Mouse (Mus musculus) erythroblast, adult 5-6 weeks (primary cell): ENCODE data around the gene Gpr83. TPM values are rescaled to one million over a fixed set of nuclear protein-coding genes. Genes with fewer than 3 reads are reported as not detected.

Experiments
- ATAC-seq: replicated peaks from 2 replicates; pipeline ENCODE4 v1.8.0; 2016; ENCODE audit warnings: moderate number of reproducible peaks, mild to moderate bottlenecking, moderate TSS enrichment, inconsistent platforms; ENCODE audit not compliant: poor library complexity, low FRiP score, severe bottlenecking
- total RNA-seq, 2 experiments: library from RNA; stranded (forward) in 1 of 2; stranded (reverse) in 1 of 2; fragments of 150-400 nt in 1 of 2; fragments of 200-764, 138-1000 nt in 1 of 2; gene quantifications; 2 replicates each; pipeline versions ENCODE4 v1.2.3 to v1.2.4; 2015 to 2017; ENCODE audit warnings: low replicate concordance in 2 of 2

Gene Gpr83
- not detected in 2 replicates for total RNA-seq (2015; ENCODE audit: low replicate concordance)
- 0.28 TPM in 1 of 2 replicates, not detected in the other for total RNA-seq (2017; ENCODE audit: low replicate concordance)

- no peak for ATAC-seq
Measured at GRCm38 (mm10) chr9:14859868-14860639, at the start of gene Gpr83. TSS of gene Gpr83 (plus strand) at chr9:14860210.

GRCm38 (mm10) chr9:14821396-14821795, 38.6 kb upstream of the Gpr83 start:
- ATAC-seq = no peak

- no peak for ATAC-seq
Measured at GRCm38 (mm10) chr9:14824840-14825239, 35.2 kb upstream of the Gpr83 start.

DNA sequence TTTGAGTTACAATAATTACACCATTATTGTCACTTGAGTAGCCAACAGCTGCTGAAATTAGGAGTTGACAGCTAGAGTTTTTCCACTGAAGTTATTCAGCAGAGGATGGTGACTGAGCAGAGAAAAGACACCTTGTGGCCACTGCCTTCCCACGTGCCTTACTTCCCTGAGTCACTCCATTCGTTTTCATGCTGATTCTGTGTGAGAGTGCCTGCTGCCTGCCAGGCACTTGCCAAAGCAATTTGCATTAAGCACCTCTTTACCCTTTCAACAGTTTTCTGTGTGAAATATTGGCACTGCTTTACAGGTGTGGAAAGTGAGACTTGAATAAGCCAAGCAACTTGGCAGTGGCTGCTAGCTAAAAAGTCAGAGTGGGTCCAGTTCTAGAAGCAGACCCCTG, 32.1 kb upstream of the Gpr83 start:
- ATAC-seq = no peak

DNA sequence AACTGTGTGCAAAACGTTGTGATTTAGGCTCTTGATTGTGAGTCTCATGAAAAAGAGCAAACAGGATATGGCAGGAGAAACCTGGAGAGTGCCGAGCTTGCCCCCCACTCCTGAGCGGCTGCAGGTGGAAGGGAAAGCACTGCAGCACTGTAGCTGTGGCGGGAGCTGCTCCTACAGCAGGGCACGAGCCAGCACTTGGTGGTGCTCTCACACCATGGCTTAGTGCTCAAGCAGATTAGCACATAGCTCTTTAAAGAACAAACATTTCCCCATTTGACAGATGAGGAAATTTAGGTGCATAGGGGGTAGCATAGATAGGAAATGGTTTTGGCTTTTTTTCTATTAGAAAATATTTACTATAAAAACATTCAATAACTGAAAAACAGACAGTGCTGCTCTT, 28.0 kb upstream of the Gpr83 start:
- no peak for ATAC-seq

DNA sequence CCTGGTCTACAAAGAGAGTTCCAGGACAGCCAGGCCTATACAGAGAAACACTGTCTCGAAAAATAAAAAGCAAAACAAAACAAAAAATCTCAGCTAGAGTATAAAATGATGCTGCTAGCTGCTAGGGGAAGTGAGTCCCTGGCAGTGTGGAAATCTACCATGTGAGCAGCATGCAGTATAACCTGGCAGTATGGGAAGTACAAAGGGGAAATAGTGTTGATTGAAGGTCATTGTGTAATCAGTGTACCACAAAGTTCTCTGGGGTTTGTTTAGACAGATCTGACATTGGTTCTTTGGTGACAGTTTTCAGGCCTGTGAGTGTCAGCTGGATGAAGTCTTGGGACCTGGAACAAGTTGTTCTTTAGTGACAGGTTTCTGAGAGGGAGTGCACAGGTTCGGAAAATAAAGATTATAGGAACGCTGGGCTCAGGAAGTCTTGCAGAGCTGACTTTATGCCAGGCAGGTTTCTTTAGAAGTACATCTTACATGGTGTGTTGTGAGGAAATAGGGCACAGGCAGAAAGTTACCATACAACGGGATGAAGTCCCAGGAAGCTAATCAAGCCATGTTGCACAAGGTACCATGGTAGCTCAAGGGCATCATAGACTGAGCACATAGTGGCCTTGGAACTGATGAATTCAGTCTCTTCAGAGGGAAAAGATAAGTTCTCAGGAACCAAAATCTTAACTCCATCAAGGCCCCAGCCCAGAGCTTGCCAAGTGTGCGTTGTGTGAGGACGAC, 24.5 kb upstream of the Gpr83 start:
- no peak for ATAC-seq

GRCm38 (mm10) chr9:14839527-14839926, 20.5 kb upstream of the Gpr83 start:
- no peak for ATAC-seq

- no peak for ATAC-seq
Measured at GRCm38 (mm10) chr9:14839970-14840369, 20.0 kb upstream of the Gpr83 start.

DNA sequence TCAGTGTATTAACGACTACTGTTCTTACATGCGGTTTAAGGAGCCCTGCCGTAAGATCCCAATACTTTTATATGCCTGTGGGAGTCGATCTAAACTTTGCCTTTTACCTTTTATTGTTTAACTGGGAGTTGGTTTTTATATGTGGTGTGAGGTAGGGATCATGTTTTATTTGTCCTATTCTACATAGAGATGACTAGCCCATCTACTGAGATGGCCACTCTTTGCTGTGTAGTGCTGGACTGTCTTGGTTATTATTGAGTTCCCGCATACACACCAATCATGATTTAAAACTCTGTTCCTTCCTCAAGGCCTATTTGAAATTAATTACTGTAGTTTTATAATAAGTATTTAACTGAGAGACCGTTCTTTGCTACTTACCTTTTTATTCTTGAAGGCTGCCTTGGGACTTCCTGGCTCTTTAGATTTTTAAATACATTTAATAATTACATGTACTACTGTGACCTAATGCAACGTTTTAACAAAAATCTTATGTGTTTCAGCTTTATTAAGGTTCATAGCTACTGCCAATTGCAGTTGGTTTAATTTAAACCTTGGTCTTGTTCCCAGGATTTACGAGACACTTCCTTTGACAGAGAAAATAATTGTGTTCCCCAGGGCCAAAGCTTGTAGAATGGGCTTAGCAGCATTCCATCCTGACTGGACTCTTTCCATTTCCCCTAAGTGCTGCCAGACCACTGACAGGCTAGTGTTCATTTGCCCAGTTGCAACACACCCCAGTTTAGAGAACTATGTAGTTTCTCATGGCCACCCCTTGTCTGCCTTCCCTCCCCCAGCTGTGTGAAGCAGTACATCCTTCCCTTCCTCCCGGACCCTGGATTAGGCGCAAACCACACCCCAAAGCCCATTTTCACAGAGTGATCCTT, 17.9 kb upstream of the Gpr83 start:
- no peak for ATAC-seq

DNA sequence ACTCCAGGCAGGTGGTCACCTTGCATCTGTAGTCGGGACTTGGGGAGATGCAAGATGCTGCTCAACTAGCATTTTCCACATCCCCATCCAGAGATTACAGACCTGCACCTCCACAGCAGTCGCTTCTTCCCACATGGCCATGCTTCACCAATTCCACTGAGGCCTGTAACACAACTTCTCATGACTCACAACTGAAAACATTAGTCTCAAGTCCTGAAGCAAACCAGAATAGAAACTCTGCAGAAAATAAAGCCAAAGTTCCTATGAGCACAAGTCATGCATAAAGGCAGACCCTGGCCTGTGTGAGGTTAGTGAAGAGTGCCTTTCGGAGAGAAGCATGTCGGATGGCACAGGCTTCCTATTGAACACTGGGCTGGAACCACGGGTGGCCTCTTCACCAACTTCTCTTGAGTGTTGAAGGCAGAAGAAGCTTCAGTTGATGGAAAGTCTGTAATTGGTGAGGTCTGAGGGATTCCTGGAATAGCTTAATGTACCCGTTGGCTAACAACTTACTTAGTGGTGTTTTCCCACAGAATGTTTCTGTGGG, 16.6 kb upstream of the Gpr83 start:
- no peak for ATAC-seq

DNA sequence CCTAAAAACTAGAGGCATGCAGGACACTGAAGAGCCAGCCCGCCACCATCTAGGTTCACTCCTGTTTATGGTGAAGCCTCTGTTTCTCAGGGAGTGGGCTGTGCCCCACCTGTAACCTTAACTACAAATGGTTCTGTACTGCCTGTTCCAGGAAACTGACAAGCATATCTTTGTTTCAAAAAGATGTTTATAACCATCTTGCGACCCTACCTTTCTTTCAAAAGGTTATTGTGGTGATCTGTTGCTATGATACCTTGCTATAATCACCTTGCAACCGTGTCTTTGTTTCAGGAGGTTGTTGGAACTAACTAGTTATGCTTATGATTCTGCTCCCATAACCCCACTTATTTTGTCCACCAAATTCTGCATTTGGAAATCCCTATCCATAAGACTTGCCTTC, 16.1 kb upstream of the Gpr83 start:
- no peak for ATAC-seq

- no peak for ATAC-seq
Measured at GRCm38 (mm10) chr9:14846428-14846827, 13.6 kb upstream of the Gpr83 start.

GRCm38 (mm10) chr9:14848267-14848935, 11.6 kb upstream of the Gpr83 start:
- ATAC-seq = no peak

GRCm38 (mm10) chr9:14854585-14854984, 5.4 kb upstream of the Gpr83 start:
- ATAC-seq = no peak

DNA sequence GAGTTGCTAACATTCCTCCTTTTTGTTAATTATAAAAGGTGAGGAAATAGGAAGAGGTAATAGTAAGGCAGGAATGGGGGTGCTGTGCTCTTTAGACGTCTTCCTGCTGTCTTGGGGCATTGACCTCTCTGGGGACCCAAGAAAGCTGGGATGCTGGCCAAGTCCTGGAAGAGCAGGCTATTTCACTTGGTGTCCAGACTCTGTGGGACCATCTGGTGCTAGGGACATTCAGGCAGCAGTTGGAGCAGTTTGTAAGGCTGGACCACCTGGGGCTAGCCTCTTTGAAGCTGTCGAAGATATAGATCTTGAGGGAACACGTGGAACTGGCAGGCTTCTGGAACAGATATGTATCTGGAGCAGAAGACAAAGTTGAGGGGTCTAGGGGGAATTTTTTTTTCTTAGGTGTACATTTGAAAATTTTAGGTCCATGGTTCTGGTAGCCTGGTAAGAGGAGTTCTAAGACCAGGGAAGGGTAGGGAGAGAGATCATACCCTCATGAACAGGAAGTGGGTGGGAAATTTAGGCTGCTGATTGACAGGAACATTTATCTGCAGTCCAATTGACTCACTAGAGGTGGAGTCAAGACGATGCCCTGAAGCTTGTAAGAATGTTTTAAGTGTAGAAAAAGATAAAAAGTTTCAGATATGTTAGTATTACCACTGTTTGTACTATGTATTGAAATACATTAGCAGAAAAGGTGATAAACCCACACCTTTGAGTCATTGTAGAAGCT, 2.9 kb upstream of the Gpr83 start:
- no peak for ATAC-seq

GRCm38 (mm10) chr9:14858170-14858706, 1.8 kb upstream of the Gpr83 start:
- ATAC-seq = no peak

DNA sequence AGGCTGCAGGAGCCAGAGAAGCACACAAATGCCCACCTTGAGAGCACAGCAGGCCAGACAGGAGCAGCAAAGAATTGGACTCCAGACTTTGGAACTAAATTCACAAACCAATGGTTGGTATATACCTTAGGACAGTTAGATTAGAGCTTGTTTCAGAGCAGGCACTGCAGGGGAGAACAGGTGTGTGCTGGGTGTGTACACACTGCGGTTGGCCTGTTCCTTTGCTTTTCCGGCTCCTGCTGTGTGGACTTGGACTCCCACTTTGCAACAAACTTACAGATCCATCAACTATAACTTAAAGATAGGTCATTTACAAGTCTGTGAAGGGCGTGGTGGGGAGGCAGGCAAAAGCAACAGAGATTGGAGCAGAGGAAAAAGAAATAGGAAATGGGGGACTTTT, 1.2 kb upstream of the Gpr83 start:
- no peak for ATAC-seq

GRCm38 (mm10) chr9:14863126-14863525, 3.1 kb downstream of the Gpr83 start:
- no peak for ATAC-seq

GRCm38 (mm10) chr9:14864726-14865125, 4.7 kb downstream of the Gpr83 start:
- ATAC-seq = no peak
